10 mouse cellular contexts compared by ENCODE assay signal in genomic region chr19:43520402-43520801, GRCm38 (mm10). TPM values are rescaled to one million over a fixed set of nuclear protein-coding genes. Genes with fewer than 3 reads are reported as not detected.
A peak's percentile ranks its signal among the peaks of the same experiment; 100 is the strongest.
DNase-seq lines count a peak whose midpoint lies in the region; ATAC-seq and TF ChIP-seq lines count a peak whose summit lies in the region.
"Had no signal": no experiment of that assay in that cellular context is flagged by ENCODE, and none has a peak within 500 bp of the region (broad histone marks: within the 10 kb centered on the region; RNA-seq: fewer than 3 reads in every experiment).

No protein-coding gene starts in this region.

- peaks cover 31% of the 10 kb centered on the region for H3K4me1 ChIP-seq in kidney, adult 2 months (ENCODE audit: control insufficient read depth, insufficient read depth, low read length)
- peaks cover 35% of the 10 kb centered on the region for H3K4me1 ChIP-seq in liver, embryonic 16.5 days (ENCODE audit: control insufficient read depth, low read depth, low read length)

- ATAC-seq in liver, embryonic 16.5 days (ENCODE audit: low read depth) = no peak

- peak overlapping the region; percentile 3 for H3K4me3 ChIP-seq in kidney, adult 2 months (ENCODE audit: insufficient read depth, low read depth, low read length)
- no peak overlapping the region for H3K4me3 ChIP-seq in liver, embryonic 16.5 days (ENCODE audit: low read depth, low read length)

- H3K9me3 ChIP-seq in liver, embryonic 16.5 days (replicated peaks; ENCODE audit: control insufficient read depth, low read length) = no peaks in the 10 kb centered on the region

- no peak overlapping the region; the same call in 1 of the 2 replicates for H3K9ac ChIP-seq in liver, embryonic 16.5 days (ENCODE audit: low read depth, low read length)

- H3K4me2 ChIP-seq in liver, embryonic 16.5 days (ENCODE audit: low read depth, low read length) = peak overlapping the region; percentile 10; the same call in 1 of the 2 replicates

- WGBS in kidney, adult 2 months = 36% methylated on average over 9 of the region's 10 CpGs
- WGBS in liver, embryonic 16.5 days (ENCODE audit: insufficient replicate concordance) = 26% methylated on average over 10 of the region's 10 CpGs

- no peaks in the 10 kb centered on the region for H3K27me3 ChIP-seq in kidney, adult 2 months (replicated peaks; ENCODE audit: control insufficient read depth, insufficient read depth, low read length)
- H3K27me3 ChIP-seq in liver, embryonic 16.5 days (ENCODE audit: control insufficient read depth, insufficient read depth, low read depth, low read length) = no peaks in the 10 kb centered on the region

- peak; percentile 34 for DNase-seq in kidney, adult 2 months
- DNase-seq in kidney, adult 8-10 months = no peak
- peak; percentile 63 for DNase-seq in MEL-GATA-1-ER (ENCODE audit: extremely low read depth, low read depth)
- peak; percentile 24 for DNase-seq in c-Kit-positive CD71-positive TER-119-negative erythroid progenitor cells, embryonic 14.5 days (ENCODE audit: low read depth)
- DNase-seq in adrenal gland, adult 2 months = no peak
- DNase-seq in spleen, postnatal 14 days (ENCODE audit: low spot score in 2 of 2) = no peak
- DNase-seq: cerebellum, postnatal 25 days; kidney, adult 11 months; right cerebral cortex, postnatal 25 days had no signal

- TF ChIP-seq CTCF in kidney, adult 2 months (conservative IDR thresholded peaks at IDR 0.05; ENCODE audit: insufficient read depth, insufficient read length, low read depth, low read length) = no peak

- no peak for TF ChIP-seq POLR2A in kidney, adult 2 months (IDR thresholded peaks at IDR 0.05; ENCODE audit: low read depth, low read length)

- no peaks in the 10 kb centered on the region for H3K36me3 ChIP-seq in kidney, adult 2 months (ENCODE audit: control insufficient read depth, insufficient read depth, low read length)
- no peaks in the 10 kb centered on the region for H3K36me3 ChIP-seq in liver, embryonic 16.5 days (ENCODE audit: control insufficient read depth, insufficient read depth)

- 0 out of 2 replicates have a peak overlapping the region, but pooled peaks have one; percentile 28 for H3K27ac ChIP-seq in kidney, adult 2 months (ENCODE audit: insufficient read depth, low read depth, low read length)
- 0 out of 2 replicates have a peak overlapping the region, but pooled peaks have one; percentile 18 for H3K27ac ChIP-seq in liver, embryonic 16.5 days (ENCODE audit: low read length)

RNA-seq across cellular contexts. Expression of gene Got1, which starts 4.0 kb away (rescaled TPM):
- polyA plus RNA-seq in kidney, adult 2 months (2012; rRNA removed) = 107 and 118 TPM in 2 replicates
- polyA plus RNA-seq in liver, embryonic 16.5 days (2015; fragmentation: Nextera tagmentation; extraction: Ambion mirVana) = 25.3 and 28.0 TPM in 2 replicates
- 100 to 1,000 TPM; 153 to 283 TPM for total RNA-seq in adrenal gland, adult 2 months (2021)
- 55.8 and 96.7 TPM in 2 replicates for polyA plus RNA-seq in adrenal gland, adult 2 months (2012; rRNA removed)

Comparison
In these comparisons a context has a peak if more than half of its experiments do, and no peak if none do; other contexts are left out.
1. DNase-seq: peak in kidney, adult 2 months (single experiment), MEL-GATA-1-ER (single experiment) and c-Kit-positive CD71-positive TER-119-negative erythroid progenitor cells, embryonic 14.5 days (single experiment); none in kidney, adult 8-10 months (0 of 2), adrenal gland, adult 2 months (single experiment) and spleen, postnatal 14 days (0 of 2).